Mouse (Mus musculus): ENCODE data around the gene Gmpr. TPM values are rescaled to one million over a fixed set of nuclear protein-coding genes. Genes with fewer than 3 reads are reported as not detected.
"Not testable (repeated sequence)": the region's sequence is repeated elsewhere in the genome, so short reads cannot be mapped to it uniquely, and the experiment has no call there.

The Gmpr gene
- polyA plus RNA-seq, 1 experiment: 9.3 TPM

- no peak overlapping the region for H3K27ac ChIP-seq (ENCODE audit: insufficient read depth, low read length)
- TF ChIP-seq POLR2A (IDR thresholded peaks at IDR 0.05; ENCODE audit: low read depth, low read length) (no peak), CTCF (IDR thresholded peaks at IDR 0.05; ENCODE audit: borderline replicate concordance, insufficient read depth, low read length) (no peak)
- H3K4me1 ChIP-seq (ENCODE audit: control insufficient read depth, insufficient read depth, low read length): no peaks in the 10 kb centered on the region; the same call in 1 of the 2 replicates
- H3K4me3 ChIP-seq (ENCODE audit: insufficient read depth, low read length): no peak overlapping the region
Observed at GRCm38 (mm10) chr13:45475297-45475696, 31.9 kb upstream of the Gmpr start.

GRCm38 (mm10) chr13:45477183-45477582 is 30.1 kb upstream of the Gmpr start:
- H3K4me3 ChIP-seq (ENCODE audit: insufficient read depth, low read length): no peak overlapping the region
- no peaks in the 10 kb centered on the region; the same call in 1 of the 2 replicates for H3K4me1 ChIP-seq (ENCODE audit: control insufficient read depth, insufficient read depth, low read length)
- no peak overlapping the region for H3K27ac ChIP-seq (ENCODE audit: insufficient read depth, low read length)
- TF ChIP-seq CTCF (IDR thresholded peaks at IDR 0.05; ENCODE audit: borderline replicate concordance, insufficient read depth, low read length): no peak
- TF ChIP-seq POLR2A (IDR thresholded peaks at IDR 0.05; ENCODE audit: low read depth, low read length): no peak

GRCm38 (mm10) chr13:45479951-45480350 is 27.3 kb upstream of the Gmpr start:
- TF ChIP-seq POLR2A (IDR thresholded peaks at IDR 0.05; ENCODE audit: low read depth, low read length) (no peak), CTCF (IDR thresholded peaks at IDR 0.05; ENCODE audit: borderline replicate concordance, insufficient read depth, low read length) (no peak)
- no peak overlapping the region for H3K27ac ChIP-seq (ENCODE audit: insufficient read depth, low read length)
- H3K4me1 ChIP-seq (ENCODE audit: control insufficient read depth, insufficient read depth, low read length): no peaks in the 10 kb centered on the region; the same call in 1 of the 2 replicates
- H3K4me3 ChIP-seq (ENCODE audit: insufficient read depth, low read length): no peak overlapping the region

- Histone ChIP-seq H3K4me1 (ENCODE audit: control insufficient read depth, insufficient read depth, low read length) (no peaks in the 10 kb centered on the region), H3K27ac (ENCODE audit: insufficient read depth, low read length) (no peak overlapping the region), H3K4me3 (ENCODE audit: insufficient read depth, low read length) (no peak overlapping the region)
- TF ChIP-seq CTCF (IDR thresholded peaks at IDR 0.05; ENCODE audit: borderline replicate concordance, insufficient read depth, low read length): no peak
- no peak for TF ChIP-seq POLR2A (IDR thresholded peaks at IDR 0.05; ENCODE audit: low read depth, low read length)
Observed at GRCm38 (mm10) chr13:45483215-45483614, 24.0 kb upstream of the Gmpr start.

GRCm38 (mm10) chr13:45483949-45484348 is 23.3 kb upstream of the Gmpr start:
- not testable (repeated sequence) for H3K27ac ChIP-seq (ENCODE audit: insufficient read depth, low read length); H3K4me1 ChIP-seq (ENCODE audit: control insufficient read depth, insufficient read depth, low read length); H3K4me3 ChIP-seq (ENCODE audit: insufficient read depth, low read length)

- H3K27ac ChIP-seq (ENCODE audit: insufficient read depth, low read length): no peak overlapping the region
- no peak for TF ChIP-seq POLR2A (IDR thresholded peaks at IDR 0.05; ENCODE audit: low read depth, low read length)
- no peak for TF ChIP-seq CTCF (IDR thresholded peaks at IDR 0.05; ENCODE audit: borderline replicate concordance, insufficient read depth, low read length)
- H3K4me3 ChIP-seq (ENCODE audit: insufficient read depth, low read length): no peak overlapping the region
- no peaks in the 10 kb centered on the region for H3K4me1 ChIP-seq (ENCODE audit: control insufficient read depth, insufficient read depth, low read length)
Observed at GRCm38 (mm10) chr13:45485602-45486001, 21.6 kb upstream of the Gmpr start.

GRCm38 (mm10) chr13:45486598-45486997 is 20.6 kb upstream of the Gmpr start:
- Histone ChIP-seq H3K4me3 (ENCODE audit: insufficient read depth, low read length) (no peak overlapping the region), H3K4me1 (ENCODE audit: control insufficient read depth, insufficient read depth, low read length) (no peaks in the 10 kb centered on the region), H3K27ac (ENCODE audit: insufficient read depth, low read length) (no peak overlapping the region)
- TF ChIP-seq CTCF (IDR thresholded peaks at IDR 0.05; ENCODE audit: borderline replicate concordance, insufficient read depth, low read length): no peak
- no peak for TF ChIP-seq POLR2A (IDR thresholded peaks at IDR 0.05; ENCODE audit: low read depth, low read length)

GRCm38 (mm10) chr13:45491991-45492732 is 15.1 kb upstream of the Gmpr start:
- Histone ChIP-seq H3K27ac (ENCODE audit: insufficient read depth, low read length) (no peak overlapping the region), H3K4me3 (ENCODE audit: insufficient read depth, low read length) (no peak overlapping the region), H3K4me1 (ENCODE audit: control insufficient read depth, insufficient read depth, low read length) (no peaks in the 10 kb centered on the region)
- TF ChIP-seq POLR2A (IDR thresholded peaks at IDR 0.05; ENCODE audit: low read depth, low read length): no peak

GRCm38 (mm10) chr13:45493846-45494245 is 13.4 kb upstream of the Gmpr start:
- no peak overlapping the region for H3K4me3 ChIP-seq (ENCODE audit: insufficient read depth, low read length)
- TF ChIP-seq CTCF (IDR thresholded peaks at IDR 0.05; ENCODE audit: borderline replicate concordance, insufficient read depth, low read length) (no peak), POLR2A (IDR thresholded peaks at IDR 0.05; ENCODE audit: low read depth, low read length) (no peak)
- no peak overlapping the region for H3K27ac ChIP-seq (ENCODE audit: insufficient read depth, low read length)
- no peaks in the 10 kb centered on the region for H3K4me1 ChIP-seq (ENCODE audit: control insufficient read depth, insufficient read depth, low read length)

- H3K27ac ChIP-seq (ENCODE audit: insufficient read depth, low read length): no peak overlapping the region
- no peak overlapping the region for H3K4me3 ChIP-seq (ENCODE audit: insufficient read depth, low read length)
- TF ChIP-seq CTCF (IDR thresholded peaks at IDR 0.05; ENCODE audit: borderline replicate concordance, insufficient read depth, low read length): no peak
- TF ChIP-seq POLR2A (IDR thresholded peaks at IDR 0.05; ENCODE audit: low read depth, low read length): no peak
- no peaks in the 10 kb centered on the region for H3K4me1 ChIP-seq (ENCODE audit: control insufficient read depth, insufficient read depth, low read length)
Observed at GRCm38 (mm10) chr13:45498623-45499022, 8.6 kb upstream of the Gmpr start.
